Mouse (Mus musculus): ENCODE measurements around the gene Map3k3.
"Not testable (repeated sequence)": the region's sequence is repeated elsewhere in the genome, so short reads cannot be mapped to it uniquely, and the experiment has no call there.

The Map3k3 gene

DNA sequence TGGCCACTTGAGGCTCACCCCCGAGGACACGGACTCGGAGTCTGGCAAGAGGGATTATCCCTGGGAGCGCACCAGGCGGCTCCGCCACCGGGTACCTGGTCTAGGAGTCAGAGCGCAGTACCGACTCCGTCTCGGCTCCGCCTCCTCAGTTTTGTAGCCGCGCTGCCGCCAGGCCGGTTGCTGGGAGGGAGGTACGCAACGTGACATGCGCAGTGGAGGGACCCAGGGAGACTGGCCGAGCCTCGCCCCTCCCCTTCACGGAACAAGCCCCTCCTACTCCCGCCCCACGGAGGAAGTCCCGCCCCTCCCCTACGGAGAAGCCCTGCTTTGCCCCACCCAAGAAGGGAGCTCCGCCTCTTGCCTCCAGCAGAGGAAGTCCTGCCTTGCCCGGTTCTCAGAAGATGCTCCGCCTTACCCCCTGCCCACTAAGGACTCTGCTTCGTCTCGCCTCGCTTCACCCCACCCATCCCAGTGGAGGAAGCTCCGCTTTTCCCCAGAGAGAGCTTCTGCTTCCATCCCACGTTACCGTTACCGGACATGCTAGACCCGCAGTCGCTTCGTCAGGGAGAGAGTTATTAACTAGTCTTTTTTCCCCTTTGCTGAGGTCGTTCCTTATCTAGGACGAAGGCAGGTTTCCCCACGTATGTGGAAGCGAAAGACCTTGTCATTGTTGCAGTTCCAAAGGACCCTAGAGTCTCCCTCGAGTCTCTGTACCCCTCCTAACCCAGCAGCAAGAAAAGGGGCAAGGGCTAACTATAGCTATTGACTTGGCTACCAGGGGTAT lies 109.2 kb downstream of the Map3k3 start:
- DNase-seq (ENCODE audit: low spot score), result peak; percentile 98

DNA sequence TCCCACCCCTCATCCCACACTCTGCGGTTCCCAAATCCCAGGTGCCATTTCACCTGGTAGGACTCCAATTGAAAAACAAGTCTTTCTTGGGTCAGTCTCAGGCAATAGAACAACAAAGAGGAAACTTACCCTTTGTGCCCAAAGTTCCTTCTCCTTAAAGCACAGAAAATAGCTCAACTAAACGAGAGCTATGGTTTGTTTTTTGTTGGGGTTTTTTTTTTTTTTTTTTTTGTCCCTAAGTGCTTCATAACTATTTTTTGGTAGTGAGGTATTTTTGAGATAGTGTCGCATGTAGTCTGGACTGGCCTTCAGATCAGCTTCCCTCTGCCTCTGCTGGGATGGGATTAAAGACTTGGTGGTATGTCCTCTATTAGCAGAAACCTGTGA lies 109.7 kb downstream of the Map3k3 start:
- DNase-seq (ENCODE audit: low spot score), result no peak

DNA sequence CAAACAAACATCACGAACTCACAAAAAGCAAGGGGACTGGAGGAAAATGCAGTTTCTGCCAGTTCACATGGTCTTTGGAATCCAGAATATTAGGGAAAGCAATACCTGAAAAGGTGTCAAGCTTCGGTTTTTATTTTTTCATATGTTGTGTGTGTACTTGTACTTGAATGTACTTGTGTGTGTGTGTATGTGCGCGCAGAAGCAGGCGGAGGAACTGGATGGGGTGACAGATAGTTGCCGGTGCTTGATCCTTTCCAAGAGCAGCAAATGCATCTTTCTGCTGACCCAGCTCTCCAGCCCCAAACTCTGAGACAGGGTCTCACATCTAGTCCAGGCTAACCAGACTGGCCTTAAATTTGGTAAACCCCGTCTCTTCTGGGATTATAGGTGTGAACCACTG lies 110.5 kb downstream of the Map3k3 start:
- no peak for DNase-seq (ENCODE audit: low spot score)

DNA sequence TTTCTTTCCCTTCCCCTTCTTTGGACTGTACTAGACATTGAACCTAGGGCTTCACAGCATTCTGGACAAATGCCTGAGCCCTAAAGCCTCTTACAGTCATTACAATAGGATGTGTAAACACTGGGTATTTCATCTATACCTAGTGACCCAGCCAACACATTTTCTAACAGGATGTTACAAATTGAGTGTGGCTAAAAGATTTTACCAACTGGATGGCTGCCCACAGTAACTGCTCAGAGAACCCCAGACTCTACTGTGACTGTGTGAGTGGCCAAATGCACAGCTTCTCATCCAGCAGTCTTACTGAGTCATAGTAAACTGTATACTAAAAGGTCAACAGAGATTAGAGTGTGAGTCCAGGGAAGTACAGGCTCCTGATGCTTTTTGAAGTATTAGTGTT lies 110.9 kb downstream of the Map3k3 start:
- DNase-seq (ENCODE audit: low spot score), result peak; percentile 35

DNA sequence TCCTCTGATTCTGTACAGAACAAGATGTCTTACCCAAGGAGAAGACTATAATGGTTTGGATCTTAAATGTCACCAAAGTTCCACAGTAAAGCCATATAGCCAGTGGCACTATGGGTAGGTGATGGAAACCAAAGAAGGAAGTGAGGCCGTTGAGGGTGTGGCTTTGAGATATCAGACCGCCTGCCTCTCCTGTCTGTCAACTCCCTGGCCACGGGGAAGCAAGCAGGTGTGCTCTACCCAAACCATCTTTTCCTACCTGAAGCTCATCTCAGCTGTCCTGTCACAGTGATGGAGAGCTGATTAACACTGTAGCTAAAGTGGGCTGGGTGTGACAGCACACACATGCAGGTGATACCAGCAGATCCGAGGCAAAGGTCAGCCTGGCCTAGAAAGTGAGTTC lies 113.9 kb downstream of the Map3k3 start:
- DNase-seq (ENCODE audit: low spot score), result no peak

DNA sequence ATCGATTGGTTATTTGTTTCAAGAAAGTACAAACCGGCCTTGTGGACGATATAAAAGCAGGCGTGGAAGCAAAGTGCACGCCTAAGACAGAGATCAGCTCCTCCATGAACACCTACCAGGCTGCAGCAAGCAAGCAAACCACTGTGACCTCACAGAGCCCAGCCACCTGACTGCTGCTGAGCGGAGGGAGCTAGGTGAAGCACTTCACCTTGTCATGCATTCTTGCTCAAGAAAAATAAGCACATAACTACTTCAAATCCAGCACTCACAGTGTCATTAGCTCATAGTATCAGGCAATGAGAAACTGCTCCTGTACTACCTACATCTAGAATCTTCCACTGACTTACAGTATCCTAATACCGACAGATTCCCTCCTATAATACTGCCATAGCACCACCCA lies 115.6 kb downstream of the Map3k3 start:
- DNase-seq (ENCODE audit: low spot score), result not testable (repeated sequence)

DNA sequence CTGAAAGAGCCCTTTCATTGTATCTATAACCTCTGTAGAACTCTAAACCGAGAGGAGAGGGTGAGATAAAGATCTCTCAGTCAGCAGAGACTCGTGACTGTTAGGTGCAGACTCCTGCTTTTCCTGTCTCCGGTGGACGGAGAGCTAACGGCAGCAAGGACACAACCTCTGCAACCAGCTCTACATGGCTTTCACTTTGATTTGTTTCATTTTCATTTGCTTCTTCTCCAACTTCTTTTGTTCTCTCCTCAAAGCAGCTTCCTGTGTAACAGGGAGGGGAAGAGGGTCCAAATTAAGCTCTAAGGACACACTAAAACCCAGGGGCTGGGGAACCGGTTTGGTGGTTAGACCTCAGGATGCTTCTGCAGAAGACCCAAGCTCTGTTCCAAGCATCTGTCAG lies 116.3 kb downstream of the Map3k3 start:
- DNase-seq (ENCODE audit: low spot score), result peak; percentile 26

DNA sequence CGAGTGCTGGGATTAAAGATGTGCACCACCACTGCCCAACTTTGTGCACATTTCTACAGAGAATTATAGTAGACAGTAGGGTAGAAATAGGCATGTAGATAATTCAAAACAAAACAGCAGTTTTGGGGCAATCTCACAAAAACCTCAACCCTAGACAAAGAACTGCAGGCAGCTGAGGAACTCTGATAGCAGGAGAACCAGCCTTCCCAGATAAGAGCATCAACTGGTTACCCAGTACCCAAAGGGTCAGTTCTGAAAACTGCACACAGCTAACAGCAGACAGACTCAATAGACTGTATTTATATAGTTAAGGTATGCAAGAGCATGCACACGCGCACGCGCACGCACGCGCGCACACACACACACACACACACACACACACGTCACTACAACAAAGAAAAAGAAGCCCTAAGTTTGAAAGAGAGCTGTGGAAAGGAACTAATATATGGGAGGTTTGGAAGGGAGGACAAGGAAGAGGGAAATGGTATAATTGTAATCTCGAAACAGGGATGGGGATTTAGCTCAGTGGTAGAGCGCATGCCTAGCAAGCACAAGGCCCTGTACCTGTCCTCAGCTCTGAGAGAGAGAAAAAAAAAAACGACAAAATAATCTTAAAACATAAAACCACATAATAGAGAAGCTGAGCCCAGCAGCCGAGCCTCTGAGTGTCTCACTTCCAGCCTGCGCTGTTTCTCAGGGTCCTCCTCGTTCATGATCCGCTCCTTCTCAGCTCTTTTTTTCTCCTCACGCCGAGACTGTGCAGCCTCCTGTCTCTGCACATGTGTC lies 117.1 kb downstream of the Map3k3 start:
- DNase-seq (ENCODE audit: low spot score), result no peak

DNA sequence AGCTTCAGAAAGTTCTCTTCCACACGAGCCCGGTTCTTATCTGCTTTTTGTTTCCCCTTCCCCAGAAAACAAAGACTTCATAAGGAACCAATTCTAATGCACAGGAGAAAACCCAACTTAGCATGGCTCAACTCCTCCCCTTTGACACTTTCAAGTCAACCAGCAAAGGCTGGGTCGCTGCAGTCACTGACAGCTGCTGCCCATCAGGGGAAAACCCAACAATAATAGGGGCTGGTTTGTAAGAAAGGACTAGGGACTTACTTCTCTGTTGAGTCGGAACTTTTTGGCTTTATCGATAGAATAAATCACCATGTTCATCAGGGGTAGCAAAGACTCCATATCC lies 117.7 kb downstream of the Map3k3 start, which contains the start of gene Strada:
TSS of gene Strada (minus strand) at position 46 of the 343 bp plus-strand sequence.
- no peak for DNase-seq (ENCODE audit: low spot score)

All from MN1 (cell line).